Mouse (Mus musculus) heart, adult 18-20 months (tissue): ENCODE results near the gene Myh7b. TPM values are rescaled to one million over a fixed set of nuclear protein-coding genes. Genes with fewer than 3 reads are reported as not detected.

Experiments
- DNase-seq, 2 experiments: peaks; one replicate each; pipeline ENCODE4 v3.0.0; 2021 to 2022; ENCODE audit warnings: mixed read lengths in 1 of 2
- long read RNA-seq, 2 experiments: library from polyadenylated mRNA; stranded (forward); transcript quantifications; one replicate each; pipeline ENCODE4 v2.0.0; 2021
- total RNA-seq, 2 experiments: library from RNA; stranded (reverse); gene quantifications; 2 replicates each; pipeline ENCODE4 v1.2.3; 2021

Gene Myh7b
- total RNA-seq = 10 to 100 TPM; 23.0 to 30.1 TPM
- long read RNA-seq, experiment 1, partial matches to known transcripts = 12 of 17 reads
- long read RNA-seq, experiment 1, other reads (novel, unspliced or antisense) = 5 of 17 reads
- long read RNA-seq, experiment 2, partial matches to known transcripts = 6 of 11 reads
- long read RNA-seq, experiment 2, other reads (novel, unspliced or antisense) = 5 of 11 reads

DNA sequence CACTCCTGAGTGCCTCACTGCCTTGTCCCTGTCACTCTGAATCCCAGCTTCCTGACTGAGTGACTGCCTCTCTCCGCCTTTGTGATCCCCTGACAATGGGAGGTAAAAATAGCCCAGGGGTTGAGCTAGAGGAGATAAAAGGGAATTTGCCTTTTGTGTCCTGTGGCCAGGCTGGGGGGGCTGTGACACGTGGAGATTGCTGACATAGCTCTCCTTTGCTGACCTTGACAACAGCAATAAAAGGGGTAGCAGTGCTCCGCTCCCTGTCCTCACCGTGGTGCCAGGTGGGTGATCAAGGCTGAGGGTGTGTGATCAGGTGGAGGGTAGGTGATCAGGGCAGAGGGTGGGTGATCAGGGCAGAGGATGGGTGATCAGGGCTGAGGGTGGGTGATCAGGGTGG is at the start of gene Myh7b:
Gene Myh7b, plus strand, starts transcription at position 235 of the 400 bp plus-strand sequence.
- DNase-seq = peak; percentile 71 to 80

DNA sequence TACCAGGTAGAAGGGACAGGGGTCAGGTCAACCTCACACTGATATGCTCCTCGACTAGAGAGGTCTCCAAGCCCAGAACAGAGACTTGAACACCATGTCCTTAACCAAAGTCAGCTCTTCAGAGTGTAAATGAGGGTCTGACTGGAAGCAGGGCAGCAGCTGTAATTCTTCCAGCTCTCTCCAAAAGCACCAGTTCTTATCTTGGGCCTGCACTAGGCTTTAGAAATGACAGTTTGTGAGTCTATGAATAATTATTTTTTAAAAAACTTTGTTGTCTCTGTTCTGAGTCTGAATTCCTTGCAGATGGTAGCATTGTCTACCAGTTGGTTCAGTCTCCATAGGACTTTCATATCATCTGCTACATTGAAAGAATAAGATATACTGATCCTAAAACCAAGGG is 48.8 kb upstream of the Myh7b start:
- DNase-seq = no peak

DNA sequence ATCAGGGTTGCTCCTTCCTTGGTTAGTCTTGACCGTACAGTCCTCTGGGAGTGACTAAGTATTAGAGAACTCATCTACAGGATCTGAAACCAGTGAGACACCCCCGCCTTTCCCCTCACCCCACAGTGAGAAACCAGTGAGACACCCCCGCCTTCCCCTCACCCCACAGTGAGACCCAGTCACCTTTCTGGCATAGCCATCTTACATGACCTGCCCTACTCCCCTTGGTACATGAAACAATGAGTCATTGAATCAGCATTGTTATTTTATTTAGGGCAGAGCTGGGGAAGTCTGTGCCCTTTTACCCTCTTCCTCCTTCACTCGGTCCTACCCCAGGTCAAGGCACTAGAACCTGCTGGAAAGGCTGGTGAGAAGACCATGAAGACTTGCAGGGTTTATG is 48.1 kb upstream of the Myh7b start:
- DNase-seq = no peak

DNA sequence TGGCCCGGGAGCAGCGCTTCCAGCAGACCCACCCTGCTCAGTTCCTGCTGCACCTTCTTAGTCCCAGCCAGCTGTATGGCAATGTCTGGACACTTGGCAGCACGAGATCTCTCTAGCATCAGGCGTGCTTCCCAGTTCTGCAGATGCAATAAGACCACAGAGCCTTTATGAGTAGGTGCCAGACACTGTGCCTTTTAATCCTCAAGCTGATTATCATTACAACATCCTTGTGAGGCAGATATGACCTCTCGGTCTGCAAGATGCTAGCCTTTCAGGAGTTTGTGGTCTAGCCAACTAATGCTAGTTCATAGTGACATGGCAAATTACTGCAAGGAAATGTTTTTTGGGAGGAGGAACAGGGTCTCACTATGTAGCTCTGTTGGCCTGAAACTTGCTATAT is 43.3 kb upstream of the Myh7b start:
- DNase-seq = no peak

DNA sequence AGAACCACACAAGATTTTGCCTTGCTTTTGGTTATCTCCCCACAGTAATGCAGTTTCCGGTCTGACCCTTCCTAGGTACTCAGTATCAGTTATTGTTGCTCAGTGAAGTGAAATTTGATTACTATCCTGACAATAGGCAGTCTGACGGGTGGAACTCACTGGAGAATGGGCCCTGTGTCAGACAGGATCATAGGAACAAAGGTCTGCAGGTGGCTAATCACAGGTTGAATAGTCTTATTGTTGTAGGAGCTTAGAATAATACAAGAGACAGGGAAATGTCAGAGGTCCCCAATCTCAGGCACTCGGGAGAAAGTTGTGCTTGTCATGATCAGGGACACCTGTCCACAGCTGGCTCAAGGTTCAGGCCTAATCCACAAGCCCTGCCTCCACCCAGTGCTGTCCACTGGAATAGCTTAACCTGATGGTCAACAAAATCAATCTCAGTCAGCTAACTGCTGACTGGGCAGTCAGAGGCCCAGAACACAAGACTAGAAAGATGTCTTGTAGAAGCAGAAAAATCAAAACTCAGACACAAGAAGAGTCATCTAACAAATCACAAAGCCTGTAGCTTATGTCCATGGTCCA is 41.7 kb upstream of the Myh7b start:
- no peak for DNase-seq

DNA sequence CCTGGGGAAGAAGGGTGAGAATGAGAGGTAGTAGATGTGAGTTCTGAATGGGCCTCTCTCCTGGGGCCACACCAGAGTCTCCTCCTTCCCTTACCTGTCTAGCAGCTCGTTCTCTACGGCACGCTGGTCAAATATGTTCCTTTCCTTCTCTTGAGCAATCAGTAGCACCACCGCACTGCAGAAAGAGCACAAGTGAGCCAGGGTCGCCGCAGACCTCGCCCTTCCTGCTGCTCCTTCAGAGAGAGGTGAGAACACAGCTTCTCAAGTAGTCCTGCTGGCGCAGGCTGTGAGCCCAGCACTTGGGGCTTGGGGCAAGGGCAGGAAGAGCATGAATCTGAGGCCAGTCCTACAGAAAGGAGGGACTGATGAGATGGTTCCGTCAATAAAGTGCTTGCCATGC is 38.0 kb upstream of the Myh7b start:
- no peak for DNase-seq

DNA sequence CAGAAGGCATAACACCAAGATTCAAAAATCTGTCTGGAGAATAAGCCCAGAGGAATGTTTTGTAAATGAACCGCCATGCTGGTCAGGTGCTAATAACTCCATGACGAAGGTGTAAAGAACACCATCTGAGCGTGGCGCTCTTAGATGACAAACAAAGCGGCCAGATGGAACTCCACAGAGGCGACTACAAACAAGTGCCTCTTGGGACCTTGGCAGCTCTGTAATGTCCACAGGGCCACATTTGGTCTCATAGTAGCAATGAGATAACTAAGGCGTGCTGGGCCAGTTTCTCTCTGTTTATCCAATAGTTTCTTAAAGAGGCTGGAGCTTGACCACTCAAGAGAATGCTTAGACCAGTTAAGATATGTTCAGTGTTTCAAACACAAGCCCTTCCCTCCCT is 37.0 kb upstream of the Myh7b start:
- no peak for DNase-seq

DNA sequence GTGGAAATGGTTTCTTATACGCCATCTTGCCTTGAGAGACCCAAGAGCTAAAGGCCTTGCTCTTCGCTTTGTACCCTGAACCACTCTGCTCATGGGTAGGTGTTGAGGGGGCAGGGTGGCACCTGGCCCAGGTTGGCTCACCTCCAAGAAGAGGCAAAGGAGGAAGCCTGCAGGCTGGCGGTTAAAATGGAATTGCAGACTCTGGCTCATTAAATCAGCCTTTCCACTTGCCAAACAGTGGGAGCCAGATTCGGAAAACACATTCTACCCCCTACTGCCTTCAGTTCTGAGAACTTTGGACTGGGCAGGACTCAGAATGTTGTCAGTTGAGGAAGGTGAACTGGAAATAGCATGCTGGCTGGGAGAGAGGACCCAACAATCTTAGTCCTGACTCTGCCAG is 36.3 kb upstream of the Myh7b start:
- peak; percentile 29 to 34 for DNase-seq

DNA sequence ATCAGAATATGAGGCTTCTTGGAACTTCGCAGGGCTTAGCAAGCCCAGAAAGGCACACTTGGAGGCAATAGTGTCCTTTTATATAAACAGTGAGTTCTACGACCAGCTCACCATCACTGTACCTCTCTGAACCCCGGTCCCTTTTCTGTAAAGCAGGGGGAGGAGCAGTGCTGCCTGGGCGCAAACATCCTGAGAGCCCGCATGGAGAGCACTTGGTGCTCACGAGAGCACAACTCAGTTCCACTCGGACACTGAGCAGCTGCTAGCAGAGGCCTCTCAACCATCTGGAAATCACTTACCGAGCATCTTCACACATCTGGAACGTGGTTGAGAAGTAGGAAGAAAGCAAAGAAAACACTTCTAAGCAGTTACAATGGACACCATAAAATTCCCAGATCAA is 34.4 kb upstream of the Myh7b start:
- no peak for DNase-seq

DNA sequence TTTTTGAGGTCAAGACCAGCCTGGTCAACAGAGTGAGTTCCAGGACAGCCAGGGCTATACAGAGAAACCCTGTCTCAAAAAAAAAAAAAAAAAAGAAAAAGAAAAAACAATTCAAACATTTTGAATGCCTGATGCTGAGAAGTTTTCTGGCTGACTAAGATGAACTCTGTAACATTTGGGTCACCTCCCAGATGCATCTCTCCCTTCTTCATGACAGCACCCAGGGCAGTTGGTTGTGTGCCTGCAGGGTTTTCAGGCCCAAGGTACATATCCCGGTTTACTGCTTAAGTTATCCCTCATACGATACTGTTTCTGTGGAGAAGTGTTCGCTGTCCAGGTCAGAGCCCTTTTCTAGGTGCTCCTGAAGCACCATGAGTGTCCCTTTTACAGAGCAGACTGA is 30.7 kb upstream of the Myh7b start:
- no peak for DNase-seq

DNA sequence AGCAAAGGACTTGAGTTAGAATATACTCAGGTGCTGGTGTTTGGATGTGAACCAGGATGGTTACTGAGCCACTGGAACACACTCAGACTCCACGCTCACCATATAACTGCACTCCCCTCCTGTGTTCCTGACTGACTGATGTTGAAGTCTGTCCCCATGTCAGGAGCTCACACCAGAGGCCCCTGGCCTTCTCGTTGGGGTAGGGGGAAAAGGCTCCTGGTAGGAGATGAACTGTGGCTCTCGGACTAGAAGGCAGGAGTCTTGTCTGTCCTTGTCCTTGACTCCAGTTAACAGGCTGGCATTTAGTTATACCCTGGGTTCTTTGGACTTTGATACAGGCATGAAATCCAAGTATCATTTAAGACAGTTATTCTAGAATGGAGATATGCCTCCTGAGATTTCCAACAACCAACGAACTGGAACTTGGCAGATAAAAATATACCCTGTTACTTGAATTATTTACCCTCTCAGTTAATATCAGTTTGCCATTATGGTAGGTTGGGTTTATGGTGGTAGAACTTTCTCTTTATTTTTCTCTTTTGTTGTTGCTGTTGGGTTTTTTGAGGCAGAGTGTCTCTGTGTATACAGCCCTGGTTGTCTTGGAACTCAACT is 28.5 kb upstream of the Myh7b start:
- no peak for DNase-seq

DNA sequence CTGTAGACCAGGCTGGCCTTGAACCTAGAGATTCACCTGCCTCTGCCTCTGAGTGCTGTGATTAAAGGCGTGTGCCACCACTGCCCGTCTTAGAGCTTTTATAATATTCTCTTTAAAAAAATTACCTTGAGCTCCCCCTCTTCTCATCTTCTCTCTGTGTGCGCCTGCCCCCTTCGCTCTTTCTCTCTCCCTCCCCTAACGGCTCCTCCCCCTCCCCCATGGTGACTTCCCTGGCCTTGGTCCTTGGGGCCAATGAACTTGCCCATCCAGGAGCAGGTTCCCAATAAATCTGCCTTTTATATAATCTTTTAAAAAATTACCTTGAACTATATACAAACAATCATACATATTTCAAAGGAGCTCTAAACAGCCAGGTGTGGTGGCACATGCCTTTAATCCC is 28.0 kb upstream of the Myh7b start:
- no peak for DNase-seq

DNA sequence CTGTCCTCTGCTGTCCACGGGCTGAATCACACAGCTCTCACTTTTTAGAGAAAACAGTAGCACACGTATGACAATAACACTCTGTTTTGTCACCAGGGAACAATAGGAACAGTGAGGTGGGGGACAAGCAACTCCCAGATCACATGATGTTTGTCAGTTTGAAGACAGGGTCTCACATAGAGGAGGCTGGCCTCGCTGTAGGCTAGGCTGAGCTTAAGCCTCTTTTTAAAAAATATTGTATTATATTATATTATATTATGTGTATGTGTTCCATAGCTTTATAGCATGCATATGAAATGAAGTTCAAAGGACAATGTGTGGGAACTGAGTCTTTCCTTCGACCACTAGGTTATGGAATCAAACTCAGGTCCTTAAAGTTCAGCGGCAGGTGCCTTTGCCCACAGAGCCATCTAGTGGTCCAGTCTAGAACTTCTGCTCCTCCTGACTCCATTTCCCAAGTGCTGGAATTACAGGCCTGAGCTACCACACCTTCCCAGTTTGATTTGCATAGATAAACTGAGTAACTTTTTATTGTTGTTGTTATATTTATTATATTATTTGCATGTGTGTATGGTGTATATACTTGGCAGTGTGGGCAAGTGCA is 27.0 kb upstream of the Myh7b start:
- peak; percentile 50 to 81 for DNase-seq

DNA sequence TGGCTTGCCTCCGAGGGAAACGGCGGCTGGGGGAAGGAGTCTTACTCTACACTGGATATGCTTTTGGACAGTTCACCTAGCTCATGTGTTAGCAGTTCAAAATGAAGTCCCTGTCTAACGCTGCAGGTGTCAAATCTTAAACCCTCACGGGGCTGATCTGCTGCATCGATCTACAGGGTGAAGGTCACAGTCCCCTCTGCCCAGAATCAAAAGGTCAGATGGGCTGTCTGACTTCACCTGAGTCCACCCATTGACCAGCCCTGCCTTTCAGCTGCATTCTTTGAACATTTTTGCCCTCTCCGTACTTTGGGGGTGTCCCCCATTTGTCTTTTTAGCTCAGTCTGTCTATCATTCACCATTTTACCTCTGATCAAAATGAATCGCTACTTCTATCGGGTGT is 25.9 kb upstream of the Myh7b start:
- no peak for DNase-seq

DNA sequence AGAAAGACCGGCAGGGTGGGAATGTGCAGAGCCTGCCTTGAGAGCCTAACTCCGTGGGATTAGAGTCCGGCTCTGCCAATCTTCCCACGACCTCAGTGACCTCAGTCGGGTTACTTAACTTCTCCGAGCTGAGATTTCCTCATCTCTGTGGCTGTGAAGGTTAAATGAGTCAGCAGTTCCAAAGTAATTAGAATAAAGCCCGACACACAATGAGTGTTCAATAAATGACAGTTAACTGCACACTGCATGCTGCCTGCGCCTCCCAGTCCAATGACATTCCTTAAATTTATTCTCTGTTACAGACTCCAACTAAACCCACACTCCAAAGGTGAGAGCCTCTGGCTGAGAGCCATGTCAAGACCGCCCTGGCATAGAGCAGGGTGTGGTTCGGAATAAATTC is 25.5 kb upstream of the Myh7b start:
- no peak for DNase-seq

DNA sequence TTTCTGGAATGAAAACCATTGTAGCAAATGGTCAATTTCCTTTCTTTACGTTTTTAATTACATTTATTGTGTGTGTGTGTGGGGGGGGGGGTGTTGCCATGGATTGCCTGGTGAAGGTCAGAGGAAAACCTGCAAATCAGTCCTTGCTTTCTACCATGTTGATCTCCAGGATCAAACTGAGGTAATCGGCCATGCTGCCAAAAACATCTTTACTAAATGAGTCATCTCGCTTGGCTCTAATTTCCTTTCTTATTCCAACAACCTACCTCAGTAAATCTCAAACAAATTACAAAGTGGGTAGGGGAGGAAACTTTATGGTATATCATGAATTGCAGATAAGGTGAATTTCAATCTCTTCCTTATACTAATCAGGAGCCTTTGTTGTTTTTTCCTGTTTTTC is 22.9 kb upstream of the Myh7b start:
- no peak for DNase-seq

DNA sequence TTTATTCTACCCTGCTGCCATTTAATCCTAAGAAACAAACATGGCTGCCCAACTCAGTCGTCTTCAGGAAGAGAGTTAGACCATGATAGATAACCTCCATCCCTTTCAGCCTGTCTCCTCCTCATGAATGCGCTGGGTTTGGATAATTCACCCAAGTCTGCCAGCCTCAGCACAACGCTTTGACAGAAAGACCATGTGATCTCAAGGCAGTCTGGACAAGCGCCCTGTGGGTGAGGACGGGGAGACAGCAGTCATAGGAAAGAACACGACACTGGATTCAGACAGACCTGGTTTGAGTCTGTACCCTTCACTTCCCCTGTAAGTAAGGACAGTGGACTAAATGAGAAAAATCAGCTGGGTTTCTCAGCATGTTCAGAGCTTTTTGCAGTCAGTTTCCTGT is 21.5 kb upstream of the Myh7b start:
- peak; percentile 26 to 36 for DNase-seq

DNA sequence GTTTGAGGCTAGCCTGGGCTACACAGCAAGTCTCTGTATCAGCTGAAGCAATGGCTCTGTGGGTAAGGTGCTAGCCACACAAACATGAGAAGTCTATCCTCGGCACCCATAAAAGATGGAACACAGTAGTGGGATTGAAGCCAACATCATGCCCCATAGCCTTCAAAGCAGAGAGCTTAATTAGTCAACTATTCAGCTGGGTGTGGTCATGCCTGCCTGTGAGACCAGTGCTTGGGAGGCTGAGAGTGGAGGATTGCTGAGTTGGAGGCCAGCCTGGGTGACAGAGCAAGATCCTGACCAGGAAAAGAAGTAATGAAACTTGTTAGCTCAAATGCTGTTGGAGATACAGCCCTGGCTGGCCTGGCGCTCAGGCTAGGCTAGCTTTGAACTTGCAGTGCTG is 20.1 kb upstream of the Myh7b start:
- no peak for DNase-seq

DNA sequence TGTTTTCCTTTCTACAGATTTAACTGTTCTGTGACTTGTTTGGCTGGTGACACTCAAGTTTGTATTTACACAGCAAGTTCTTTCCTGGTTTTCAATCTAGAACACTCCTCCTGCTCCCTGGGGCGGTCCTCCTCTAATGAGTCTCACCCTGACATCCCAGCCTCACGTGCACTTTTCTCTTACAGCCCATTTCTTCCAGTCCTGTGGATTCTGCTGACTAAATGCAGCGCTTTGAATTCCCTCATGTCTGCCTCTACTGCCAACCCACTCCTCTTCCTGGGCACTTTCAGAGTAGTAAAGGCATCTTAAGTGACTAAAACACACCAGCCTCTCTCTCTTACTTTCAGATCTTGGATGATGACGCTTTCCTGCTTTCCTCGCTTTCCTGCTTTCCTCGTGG is 19.3 kb upstream of the Myh7b start:
- peak in 1 of 2 experiments; percentile 38 for DNase-seq

DNA sequence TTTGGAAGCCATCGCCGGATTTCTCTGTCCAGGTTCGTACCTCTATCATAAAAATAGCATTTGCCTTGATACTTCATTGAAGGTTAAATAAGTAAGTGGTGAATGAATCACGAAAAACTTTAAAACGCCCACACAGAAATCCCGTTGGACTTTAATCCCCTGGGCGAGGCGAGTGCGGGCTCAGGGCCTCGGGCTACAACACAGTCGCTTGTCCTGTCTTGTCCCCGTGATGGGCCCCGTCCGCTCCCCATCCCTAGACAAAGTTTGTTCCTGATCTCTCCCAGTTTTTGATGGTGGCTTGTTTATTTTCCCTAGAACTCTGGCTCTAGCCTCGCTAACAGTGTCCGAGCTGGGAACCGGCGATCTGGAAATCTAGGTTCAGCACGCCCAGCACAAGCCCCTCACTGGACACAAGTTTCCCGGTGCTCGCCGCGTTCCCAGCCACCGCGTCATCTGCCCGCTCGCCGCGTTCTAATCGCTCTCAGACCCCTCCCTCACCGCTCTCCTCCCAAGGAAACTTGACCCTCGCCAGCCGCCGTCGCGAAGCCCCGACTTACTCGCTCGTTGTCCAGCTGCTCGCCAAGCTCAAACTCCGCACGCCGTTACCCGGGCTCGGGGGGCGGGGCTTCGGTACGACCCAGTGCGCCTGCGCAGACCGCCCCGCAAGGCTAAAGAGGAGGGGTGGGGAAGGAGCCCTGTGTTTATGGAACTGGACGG is 18.7 kb upstream of the Myh7b start, which contains the start of gene Gss:
Gene Gss, minus strand, starts transcription at position 674 of the 717 bp plus-strand sequence.
- peak; percentile 99 to 100 for DNase-seq

DNA sequence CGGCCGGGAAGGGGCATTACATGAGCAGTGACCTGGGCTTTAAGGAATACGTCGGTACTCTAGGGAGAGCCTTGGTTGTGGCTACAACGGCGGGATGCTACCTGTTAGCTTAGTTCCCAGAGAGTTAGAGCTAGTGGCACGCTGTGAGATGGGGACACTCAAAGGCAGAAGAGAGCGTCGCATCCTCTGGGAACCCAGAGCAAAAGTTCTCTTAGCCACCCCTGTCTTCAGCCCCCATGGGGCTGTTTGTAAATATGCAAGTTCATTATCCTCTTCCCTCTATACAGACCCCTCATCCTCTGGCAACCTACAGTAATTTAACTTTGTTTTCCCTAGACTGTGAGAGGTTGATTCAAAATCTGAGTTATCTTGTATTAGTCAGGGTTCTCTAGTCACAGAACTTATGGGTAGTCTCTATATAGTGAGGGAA is 18.1 kb upstream of the Myh7b start:
- no peak for DNase-seq

DNA sequence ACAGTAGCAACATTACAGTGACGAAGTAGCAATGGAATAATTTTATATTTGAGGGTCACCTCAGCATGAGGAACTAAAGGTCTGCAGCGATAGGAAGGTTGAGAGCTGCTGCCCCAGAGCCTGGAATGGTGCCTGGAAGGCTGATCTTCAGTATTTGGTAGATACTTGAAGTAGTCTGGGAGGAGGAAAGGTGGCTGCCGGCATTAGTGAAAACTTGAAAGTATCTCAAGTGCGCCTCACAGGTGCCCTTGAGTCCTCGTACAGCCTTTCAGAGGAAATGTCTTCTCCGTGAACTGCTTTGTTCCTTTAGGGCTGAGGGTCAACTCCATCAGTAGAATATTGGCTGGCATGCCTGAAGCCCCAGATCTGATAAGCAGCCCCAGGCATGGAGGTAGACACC is 15.5 kb upstream of the Myh7b start:
- no peak for DNase-seq

DNA sequence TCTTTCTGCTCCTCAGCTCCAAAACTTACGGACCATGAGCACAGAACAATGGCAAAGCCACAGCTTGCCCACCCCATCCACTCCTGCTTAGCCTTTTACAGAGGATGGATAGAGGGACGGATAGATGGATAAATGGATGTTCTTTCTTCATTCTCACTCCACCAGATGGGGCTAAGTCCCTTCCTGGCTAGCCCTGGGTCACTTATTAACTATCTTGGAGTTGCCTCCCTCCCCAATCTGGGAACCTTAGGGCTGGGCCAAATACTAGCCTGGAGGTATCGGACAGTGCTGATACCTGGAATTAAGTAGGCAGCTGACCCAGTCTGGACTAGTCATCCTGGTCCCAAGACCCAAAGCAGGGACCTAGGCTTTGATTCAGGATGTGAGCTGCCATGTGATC is 7.3 kb upstream of the Myh7b start:
- DNase-seq = no peak
